Mouse (Mus musculus) limb, embryonic 14.5 days (tissue): ENCODE measurements around the gene Qser1. TPM values are rescaled to one million over a fixed set of nuclear protein-coding genes. Genes with fewer than 3 reads are reported as not detected.
A peak's percentile ranks its signal among the peaks of the same experiment; 100 is the strongest.

Experiments
- ATAC-seq: fragments of 200-750 bp; cut with Nextera tagmentation; 2 replicates; pipeline ENCODE4 v1.8.0; 2017; ENCODE audit warnings: low read depth, moderate number of reproducible peaks, moderate TSS enrichment; ENCODE audit not compliant: low FRiP score
- DNase-seq: peaks from one replicate; pipeline ENCODE4 v3.0.0-alpha.2; 2015; ENCODE audit warnings: low spot score
- H3K27ac ChIP-seq: fragments of 300-500 bp; sonication (generic); replicated peaks from 2 replicates; pipeline ENCODE4 v1.5.1; 2014; ENCODE audit warnings: low read depth, mild to moderate bottlenecking, low read length, moderate library complexity, mixed read lengths
- H3K27me3 ChIP-seq: fragments of 300-500 bp; sonication (generic); 2 replicates; pipeline ENCODE4 v1.6.1; 2014; ENCODE audit warnings: low read length, mixed read lengths; ENCODE audit not compliant: control insufficient read depth, insufficient read depth
- H3K36me3 ChIP-seq: fragments of 300-500 bp; sonication (generic); 2 replicates; pipeline ENCODE4 v1.6.1; 2014; ENCODE audit warnings: mild to moderate bottlenecking, low read length, moderate library complexity, mixed read lengths; ENCODE audit not compliant: control insufficient read depth, insufficient read depth
- H3K4me1 ChIP-seq: fragments of 300-500 bp; sonication (generic); 2 replicates; pipeline ENCODE4 v1.6.1; 2014; ENCODE audit warnings: antibody characterized with exemption, low read length, mixed read lengths; ENCODE audit not compliant: control insufficient read depth, insufficient read depth
- H3K4me2 ChIP-seq: fragments of 300-500 bp; sonication (generic); replicated peaks from 2 replicates; pipeline ENCODE4 v1.6.1; 2014; ENCODE audit warnings: low read depth, mild to moderate bottlenecking, low read length, moderate library complexity; ENCODE audit not compliant: severe bottlenecking
- H3K4me3 ChIP-seq: fragments of 300-500 bp; sonication (generic); replicated peaks from 2 replicates; pipeline ENCODE4 v1.5.1; 2014; ENCODE audit warnings: low read length
- H3K9ac ChIP-seq: fragments of 300-500 bp; sonication (generic); 2 replicates; pipeline ENCODE4 v1.6.1; 2014; ENCODE audit warnings: mild to moderate bottlenecking, low read depth, low read length, moderate library complexity; ENCODE audit not compliant: severe bottlenecking
- H3K9me3 ChIP-seq: fragments of 300-500 bp; sonication (generic); 2 replicates; pipeline ENCODE4 v1.6.1; 2016; ENCODE audit warnings: low read length; ENCODE audit not compliant: control insufficient read depth
- POLR2A ChIP-seq: fragments of 200-500 bp; IDR thresholded peaks from 2 replicates; pipeline ENCODE4 v1.8.0; 2012; ENCODE audit warnings: inconsistent platforms, mild to moderate bottlenecking, moderate library complexity, borderline replicate concordance; ENCODE audit not compliant: insufficient read depth, insufficient read length; ENCODE audit errors: extremely low read depth
- whole genome bisulfite sequencing: fragments of 180-500 bp; shearing (Covaris S2); extraction: QIAGEN DNeasy Blood & Tissue Kit; methylation state at CpG from one replicate; pipeline ENCODE4 v1.1.7; 2014; 5-methylcytosine and 5-hydroxymethylcytosine counted together
- polyA plus RNA-seq, 2 experiments: library from polyadenylated mRNA; depleted of rRNA in 1 of 2; stranded (reverse) in 1 of 2; unstranded in 1 of 2; fragments of >200 nt; fragmentation: Nextera tagmentation in 1 of 2; extraction: Ambion mirVana in 1 of 2; gene quantifications; 2 replicates each; pipeline versions ENCODE4 v1.2.1 to v1.2.3; 2012 to 2014

Qser1 gene
- polyA plus RNA-seq, 2 experiments = 16.8 to 19.1 TPM

GRCm38 (mm10) chr2:104748652-104749183 lies 67.8 kb downstream of the Qser1 start:
- 81% methylated on average over 5 of the region's 5 CpGs for WGBS
- no peak overlapping the region for H3K4me3 ChIP-seq
- DNase-seq (no peak), ATAC-seq (no peak)
- H3K4me2 ChIP-seq = no peak overlapping the region
- no peak overlapping the region for H3K9ac ChIP-seq
- H3K36me3 ChIP-seq = 0 out of 2 replicates have a peak, but pooled peaks cover 3% of the 10 kb centered on the region
- no peak for TF ChIP-seq POLR2A
- no peaks in the 10 kb centered on the region for H3K27me3 ChIP-seq
- no peaks in the 10 kb centered on the region for H3K9me3 ChIP-seq
- H3K27ac ChIP-seq = no peak overlapping the region
- H3K4me1 ChIP-seq = no peaks in the 10 kb centered on the region

- Histone ChIP-seq H3K4me3 (no peak overlapping the region), H3K27ac (no peak overlapping the region), H3K27me3 (peaks cover 7% of the 10 kb centered on the region), H3K4me2 (no peak overlapping the region), H3K36me3 (no peaks in the 10 kb centered on the region), H3K4me1 (peaks cover 5% of the 10 kb centered on the region), H3K9me3 (no peaks in the 10 kb centered on the region), H3K9ac (no peak overlapping the region)
- WGBS = 55% methylated on average over 8 of the region's 8 CpGs
- ATAC-seq = no peak
- TF ChIP-seq POLR2A = no peak
- DNase-seq = no peak
Measured at GRCm38 (mm10) chr2:104746251-104746650, 70.3 kb downstream of the Qser1 start.

- Histone ChIP-seq H3K9ac (no peak overlapping the region), H3K27me3 (peaks cover 7% of the 10 kb centered on the region), H3K36me3 (no peaks in the 10 kb centered on the region), H3K27ac (no peak overlapping the region), H3K9me3 (no peaks in the 10 kb centered on the region), H3K4me2 (no peak overlapping the region), H3K4me1 (peaks cover 5% of the 10 kb centered on the region), H3K4me3 (no peak overlapping the region)
- ATAC-seq (no peak), DNase-seq (no peak)
- no peak for TF ChIP-seq POLR2A
- 52% methylated on average over 5 of the region's 5 CpGs for WGBS
Measured at GRCm38 (mm10) chr2:104743971-104744370, 72.6 kb downstream of the Qser1 start.

GRCm38 (mm10) chr2:104743160-104743559 lies 73.4 kb downstream of the Qser1 start:
- DNase-seq = no peak

GRCm38 (mm10) chr2:104742741-104743064 lies 73.9 kb downstream of the Qser1 start, which contains the start of gene Depdc7:
TSS of gene Depdc7 (minus strand) at chr2:104742878.
- WGBS = 2% methylated on average over 17 of the region's 31 CpGs

More at GRCm38 (mm10) chr2:104743160-104743559, 73.4 kb downstream of the Qser1 start:
- Histone ChIP-seq H3K9me3 (no peaks in the 10 kb centered on the region), H3K4me1 (peaks cover 5% of the 10 kb centered on the region), H3K9ac (0 out of 2 replicates have a peak overlapping the region, but pooled peaks have one; percentile 74), H3K27ac (no peak overlapping the region), H3K27me3 (peaks cover 7% of the 10 kb centered on the region), H3K4me3 (peak overlapping the region; percentile 71), H3K4me2 (peak overlapping the region; percentile 92), H3K36me3 (no peaks in the 10 kb centered on the region)
- TF ChIP-seq POLR2A = no peak
- 12% methylated on average over 7 of the region's 7 CpGs for WGBS
- no peak for ATAC-seq

More at GRCm38 (mm10) chr2:104742741-104743064, 73.9 kb downstream of the Qser1 start, which contains the start of gene Depdc7:
- Histone ChIP-seq H3K4me2 (peak within 1 kb of the TSS; percentile 92), H3K4me1 (peaks cover 5% of the 10 kb centered on the region), H3K4me3 (peak within 1 kb of the TSS; percentile 71), H3K27ac (no peak within 1 kb of the TSS), H3K9me3 (no peaks in the 10 kb centered on the region), H3K9ac (peak within 1 kb of the TSS; percentile 74), H3K36me3 (no peaks in the 10 kb centered on the region), H3K27me3 (peaks cover 7% of the 10 kb centered on the region)
- DNase-seq = peak; percentile 77
- ATAC-seq = peak; percentile 90
- no peak for TF ChIP-seq POLR2A
